In the genomic region with DNA sequence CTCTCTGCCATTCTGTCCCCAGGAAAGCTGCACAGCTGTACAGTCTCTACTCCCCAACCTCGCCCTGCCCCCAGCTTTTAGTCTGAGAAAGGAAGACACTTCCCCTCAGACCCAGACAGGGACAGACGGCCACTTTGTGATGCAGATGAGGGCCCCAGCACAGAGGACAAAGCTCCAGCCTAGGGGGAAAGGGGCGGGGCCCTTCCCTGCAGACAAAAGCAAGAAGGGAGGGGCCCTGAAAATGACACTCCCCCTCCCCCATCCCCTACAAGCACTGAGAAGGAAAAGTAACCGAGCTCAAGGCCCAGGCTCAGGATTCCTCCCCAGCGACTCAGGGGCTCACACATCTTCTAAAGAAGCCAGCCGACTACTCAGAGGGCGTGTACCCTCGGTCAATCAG, we compare ENCODE assay signal across 8 mouse cellular contexts. TPM values are rescaled to one million over a fixed set of nuclear protein-coding genes. Genes with fewer than 3 reads are reported as not detected.
A peak's percentile ranks its signal among the peaks of the same experiment; 100 is the strongest.
DNase-seq lines count a peak whose midpoint lies in the region; ATAC-seq lines count a peak whose summit lies in the region.

No protein-coding gene starts in this region.

- peak; percentile 55 for DNase-seq in layer of hippocampus, adult 11-12 months (ENCODE audit: low spot score)
- no peak for DNase-seq in layer of hippocampus, adult 9-10 months (ENCODE audit: low spot score)
- peak; percentile 22 for DNase-seq in brain, embryonic 18.5 days (ENCODE audit: low read depth, low spot score)
- peak; percentile 21 to 42 for DNase-seq in layer of hippocampus, adult 8-10 months (ENCODE audit: low spot score in 2 of 2)
- DNase-seq in midbrain, embryonic 14.5 days, result peak; percentile 88
- DNase-seq in thymus, postnatal 14 days, result peak; percentile 48
- no peak for DNase-seq in adrenal gland, adult 8-10 months

- H3K4me1 ChIP-seq in midbrain, embryonic 14.5 days (ENCODE audit: control insufficient read depth, insufficient read depth, low read length), result peaks cover 48% of the 10 kb centered on the region

- 0 out of 2 replicates have a peak, but pooled peaks have one; percentile 6 for ATAC-seq in granulocyte monocyte progenitor cell, adult 5-6 weeks (replicated peaks; ENCODE audit: poor library complexity, severe bottlenecking)
- peak; percentile 69 for ATAC-seq in midbrain, embryonic 14.5 days (ENCODE audit: low FRiP score, low TSS enrichment)

- no peaks in the 10 kb centered on the region for H3K27me3 ChIP-seq in midbrain, embryonic 14.5 days (ENCODE audit: control insufficient read depth, insufficient read depth, low read length)

- H3K27ac ChIP-seq in midbrain, embryonic 14.5 days (replicated peaks; ENCODE audit: low read depth, low read length), result peak overlapping the region; percentile 98

- 0% methylated on average over 8 of the region's 8 CpGs for WGBS in midbrain, embryonic 14.5 days

- peak overlapping the region; percentile 60 for H3K4me2 ChIP-seq in midbrain, embryonic 14.5 days (ENCODE audit: low read length)

- peak overlapping the region; percentile 52 for H3K9ac ChIP-seq in midbrain, embryonic 14.5 days (replicated peaks; ENCODE audit: low read length)

- H3K4me3 ChIP-seq in midbrain, embryonic 14.5 days (replicated peaks; ENCODE audit: low read depth, low read length), result peak overlapping the region; percentile 94

- peaks cover 2% of the 10 kb centered on the region; the same call in 1 of the 2 replicates for H3K36me3 ChIP-seq in midbrain, embryonic 14.5 days (ENCODE audit: control insufficient read depth, insufficient read depth, low read length)

- H3K9me3 ChIP-seq in midbrain, embryonic 14.5 days (ENCODE audit: control insufficient read depth, low read length), result no peaks in the 10 kb centered on the region

RNA-seq across cellular contexts. Expression of gene Ago1, which starts 2.5 kb away (rescaled TPM):
- total RNA-seq in granulocyte monocyte progenitor cell, adult 5-6 weeks (2014; fragmentation: Nextera tagmentation), result 22.5 and 32.9 TPM in 2 replicates
- total RNA-seq in granulocyte monocyte progenitor cell, adult 5-6 weeks (2017), result 18.2 and 18.6 TPM in 2 replicates
- total RNA-seq in layer of hippocampus, adult 8-10 months (2022), result 10 to 100 TPM; 60.7 to 65.7 (median 62.1) TPM
- polyA plus RNA-seq in midbrain, embryonic 14.5 days (2014; fragmentation: Nextera tagmentation; extraction: Ambion mirVana), result 21.7 and 22.4 TPM in 2 replicates
- 10 to 100 TPM; 40.4 to 47.4 (median 45.4) TPM for total RNA-seq in adrenal gland, adult 8-10 months (2022)

RNA-seq across cellular contexts. Expression of gene Ago3, which starts 36.5 kb away (rescaled TPM):
- 8.9 and 21.4 TPM in 2 replicates for total RNA-seq in granulocyte monocyte progenitor cell, adult 5-6 weeks (2014; fragmentation: Nextera tagmentation)
- total RNA-seq in granulocyte monocyte progenitor cell, adult 5-6 weeks (2017), result 6.6 and 6.8 TPM in 2 replicates
- total RNA-seq in layer of hippocampus, adult 8-10 months (2022), result 10 to 100 TPM; 29.2 to 44.5 (median 37.1) TPM
- polyA plus RNA-seq in midbrain, embryonic 14.5 days (2014; fragmentation: Nextera tagmentation; extraction: Ambion mirVana), result 14.8 and 18.2 TPM in 2 replicates
- 10 to 100 TPM; 17.7 to 32.3 (median 24.6) TPM for total RNA-seq in adrenal gland, adult 8-10 months (2022)

Comparison
In these comparisons a context has a peak if more than half of its experiments do, and no peak if none do; other contexts are left out.
1. DNase-seq: peak in layer of hippocampus, adult 11-12 months (single experiment), brain, embryonic 18.5 days (single experiment), layer of hippocampus, adult 8-10 months (2 of 2), midbrain, embryonic 14.5 days (single experiment) and thymus, postnatal 14 days (single experiment); none in layer of hippocampus, adult 9-10 months (single experiment) and adrenal gland, adult 8-10 months (single experiment).